Mouse (Mus musculus) heart, embryonic 10.5 days (tissue): ENCODE data around the gene Cramp1l. TPM values are rescaled to one million over a fixed set of nuclear protein-coding genes. Genes with fewer than 3 reads are reported as not detected.
"Not testable (repeated sequence)": the region's sequence is repeated elsewhere in the genome, so short reads cannot be mapped to it uniquely, and the experiment has no call there.

Experiments used
- DNase-seq: peaks from one replicate; pipeline ENCODE4 v3.0.0-alpha.2; 2017; ENCODE audit warnings: low spot score
- H3K27ac ChIP-seq: fragments of 300-500 bp; sonication (generic); 2 replicates; pipeline ENCODE4 v1.5.1; 2016; ENCODE audit warnings: mild to moderate bottlenecking
- H3K27me3 ChIP-seq: fragments of 300-500 bp; sonication (generic); 2 replicates; pipeline ENCODE4 v1.6.1; 2016; ENCODE audit warnings: mild to moderate bottlenecking; ENCODE audit not compliant: poor library complexity, insufficient read depth, severe bottlenecking
- H3K36me3 ChIP-seq: fragments of 300-500 bp; sonication (generic); 2 replicates; pipeline ENCODE4 v1.6.1; 2016; ENCODE audit warnings: mild to moderate bottlenecking, moderate library complexity
- H3K4me1 ChIP-seq: fragments of 300-500 bp; sonication (generic); 2 replicates; pipeline ENCODE4 v1.6.1; 2016; ENCODE audit warnings: mild to moderate bottlenecking
- H3K4me3 ChIP-seq: fragments of 300-500 bp; sonication (generic); 2 replicates; pipeline ENCODE4 v1.5.1; 2016; ENCODE audit warnings: mild to moderate bottlenecking, moderate library complexity
- H3K9me3 ChIP-seq: fragments of 300-500 bp; sonication (generic); 2 replicates; pipeline ENCODE4 v1.6.1; 2016; ENCODE audit warnings: mild to moderate bottlenecking, moderate library complexity
- WGBS: fragments of 180-500 bp; shearing (Covaris S2); methylation state at CpG from one replicate; pipeline ENCODE4 v1.1.7; 2016; 5-methylcytosine and 5-hydroxymethylcytosine counted together
- polyA plus RNA-seq: library from polyadenylated mRNA; unstranded; fragments of >200 nt; fragmentation: Nextera tagmentation; extraction: Ambion mirVana; gene quantifications from 2 replicates; pipeline ENCODE4 v1.2.1, GENCODE M21; 2016

Cramp1l gene
- polyA plus RNA-seq, 1 experiment from 2014 or later, result 7.2 TPM

GRCm38 (mm10) chr17:24943589-24943988 is 72.0 kb downstream of the Cramp1l start:
- H3K36me3 ChIP-seq, result peaks cover 64% of the 10 kb centered on the region
- H3K27me3 ChIP-seq, H3K27ac ChIP-seq, DNase-seq, H3K4me3 ChIP-seq, H3K9me3 ChIP-seq, H3K4me1 ChIP-seq: not testable (repeated sequence)
- WGBS, result 82% methylated on average over 1 of the region's 1 CpGs

DNA sequence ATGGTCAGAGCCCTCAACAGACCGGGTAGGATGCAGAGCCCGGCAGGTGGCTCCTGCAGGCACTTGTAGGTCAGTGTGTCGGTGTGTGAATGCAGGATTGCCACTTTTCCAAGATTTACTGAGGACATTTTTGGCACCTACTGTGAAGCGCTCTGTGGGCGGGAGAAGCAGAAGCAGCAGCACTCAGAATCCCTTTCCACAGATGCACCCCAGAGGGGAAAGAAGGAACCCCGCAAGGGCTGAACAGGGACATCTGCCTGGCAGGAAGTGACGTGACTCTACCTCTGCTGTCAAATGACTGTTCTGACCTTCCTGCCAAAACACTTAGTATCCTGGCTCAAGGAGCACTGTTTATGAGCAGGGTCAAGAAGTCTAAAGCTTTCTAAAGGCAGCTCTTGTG is 72.6 kb downstream of the Cramp1l start:
- DNase-seq, result no peak
- Histone ChIP-seq H3K27ac (no peak overlapping the region), H3K4me3 (no peak overlapping the region), H3K27me3 (no peaks in the 10 kb centered on the region), H3K4me1 (no peaks in the 10 kb centered on the region), H3K36me3 (peaks cover 58% of the 10 kb centered on the region), H3K9me3 (no peaks in the 10 kb centered on the region)
- 90% methylated on average over 7 of the region's 7 CpGs for WGBS

DNA sequence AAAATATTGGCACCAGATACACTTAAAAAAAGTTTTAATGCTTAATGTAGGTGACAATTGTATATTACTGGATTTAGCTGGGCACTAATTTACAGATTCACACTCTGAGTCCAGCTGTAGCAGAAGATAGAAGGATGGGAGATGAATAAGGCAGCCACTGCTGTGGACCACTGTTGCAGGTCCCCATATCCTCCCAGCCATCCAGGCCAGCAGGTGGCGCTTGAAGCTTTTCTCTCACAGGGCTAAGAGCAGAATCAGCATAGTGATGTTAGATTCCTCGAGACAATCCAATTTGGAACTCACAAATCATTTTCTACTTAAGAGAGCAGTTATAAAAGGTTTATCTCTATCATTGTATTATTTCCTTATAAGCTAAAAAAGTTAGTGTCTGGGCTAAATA is 73.1 kb downstream of the Cramp1l start:
- not testable (repeated sequence) for H3K9me3 ChIP-seq, H3K4me3 ChIP-seq, H3K27ac ChIP-seq, H3K27me3 ChIP-seq, H3K4me1 ChIP-seq, DNase-seq
- 25% methylated on average over 2 of the region's 2 CpGs for WGBS
- peaks cover 52% of the 10 kb centered on the region for H3K36me3 ChIP-seq

- H3K27ac ChIP-seq, result peak overlapping the region; percentile 86
- peaks cover 13% of the 10 kb centered on the region; the same call in 1 of the 2 replicates for H3K36me3 ChIP-seq
- peaks cover 18% of the 10 kb centered on the region for H3K4me1 ChIP-seq
- H3K9me3 ChIP-seq, result no peaks in the 10 kb centered on the region
- peak overlapping the region; percentile 85 for H3K4me3 ChIP-seq
- WGBS, result 41% methylated on average over 6 of the region's 6 CpGs
- no peaks in the 10 kb centered on the region for H3K27me3 ChIP-seq
- no peak for DNase-seq
Observed at GRCm38 (mm10) chr17:24937266-24937665, 78.3 kb downstream of the Cramp1l start.

DNA sequence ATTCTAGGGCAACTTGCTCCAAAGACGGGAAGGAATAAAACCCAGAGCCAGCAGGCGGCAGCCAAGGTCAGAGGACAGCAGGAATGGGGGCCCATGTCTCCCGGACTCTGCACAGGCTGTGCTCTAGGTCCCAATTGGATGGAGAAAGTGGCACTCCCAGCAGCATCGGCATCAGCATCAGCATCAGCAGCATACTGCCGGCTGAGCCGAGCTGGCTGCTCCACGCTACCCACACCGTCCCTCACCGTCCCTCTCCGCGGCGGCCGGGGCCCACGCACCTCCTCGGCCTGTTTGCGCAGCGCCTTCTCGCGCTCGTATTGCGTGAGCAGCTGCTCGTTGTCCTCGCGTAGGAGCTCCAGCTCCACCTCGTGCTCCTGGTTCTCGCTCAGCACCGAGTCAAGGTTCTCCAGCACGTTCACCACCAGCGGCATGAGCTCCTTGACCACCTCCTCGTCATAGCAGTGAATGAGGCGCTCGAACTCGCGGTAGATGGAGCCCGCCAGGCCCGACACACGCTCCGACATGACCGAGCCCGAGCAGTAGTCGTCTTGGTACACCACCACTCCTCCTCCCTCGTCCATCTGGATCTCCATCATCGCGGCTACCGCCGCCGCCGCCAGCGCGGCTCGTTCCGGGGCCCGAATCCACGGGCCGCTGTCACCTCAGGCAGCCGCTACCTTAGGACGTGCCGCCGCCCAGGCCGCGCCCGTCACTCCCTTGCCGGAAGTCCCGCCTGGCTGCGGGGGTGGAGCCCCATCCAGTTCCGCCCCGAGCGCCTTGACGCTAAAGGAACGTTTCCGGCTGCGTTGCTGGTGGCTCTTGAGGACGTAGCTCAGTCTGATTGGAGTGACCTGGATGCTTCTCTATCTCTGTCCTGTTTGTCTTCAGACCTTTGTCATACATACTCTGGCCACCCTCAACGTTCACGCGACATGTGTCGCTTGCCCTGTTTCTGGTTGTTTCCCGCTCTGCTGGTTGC is 79.0 kb downstream of the Cramp1l start, which contains the start of gene Mapk8ip3:
TSS of gene Mapk8ip3 (minus strand) at position 719 of the 979 bp plus-strand sequence.
- H3K27me3 ChIP-seq, result no peaks in the 10 kb centered on the region
- under 1% methylated on average over 78 of the region's 78 CpGs for WGBS
- H3K36me3 ChIP-seq, result peaks cover 17% of the 10 kb centered on the region
- peak within 1 kb of the TSS; percentile 86 for H3K27ac ChIP-seq
- peak within 1 kb of the TSS; percentile 85 for H3K4me3 ChIP-seq
- no peaks in the 10 kb centered on the region for H3K9me3 ChIP-seq
- peak; percentile 98 for DNase-seq
- peaks cover 18% of the 10 kb centered on the region for H3K4me1 ChIP-seq

GRCm38 (mm10) chr17:24935666-24936065 is 79.9 kb downstream of the Cramp1l start:
- Histone ChIP-seq H3K9me3 (no peaks in the 10 kb centered on the region), H3K27me3 (no peaks in the 10 kb centered on the region), H3K4me3 (peak overlapping the region; percentile 85), H3K36me3 (peaks cover 13% of the 10 kb centered on the region), H3K4me1 (peaks cover 18% of the 10 kb centered on the region), H3K27ac (peak overlapping the region; percentile 86)
- DNase-seq, result no peak

DNA sequence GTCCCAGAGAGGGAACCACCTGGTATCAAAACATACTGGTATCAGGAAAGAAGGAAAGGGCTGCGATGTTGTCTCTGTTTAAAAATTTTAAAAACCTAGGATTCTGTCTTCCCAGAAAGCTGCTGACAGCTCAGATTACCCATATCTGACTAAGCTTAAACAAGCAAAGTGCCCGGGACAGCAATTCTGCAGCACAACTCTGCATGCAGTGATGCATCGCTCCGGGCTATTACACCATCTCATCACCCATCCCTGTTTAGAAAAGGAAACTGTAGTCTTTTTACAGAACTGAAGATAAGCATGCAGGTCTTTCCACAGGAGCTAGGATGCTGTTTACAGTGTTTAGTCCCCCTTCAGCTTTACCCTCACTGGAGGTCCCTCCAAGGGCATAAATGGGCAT is 80.7 kb downstream of the Cramp1l start:
- Histone ChIP-seq H3K4me3 (peak overlapping the region; percentile 85), H3K9me3 (no peaks in the 10 kb centered on the region), H3K27ac (0 out of 2 replicates have a peak overlapping the region, but pooled peaks have one; percentile 31), H3K27me3 (no peaks in the 10 kb centered on the region), H3K36me3 (peaks cover 13% of the 10 kb centered on the region), H3K4me1 (peaks cover 18% of the 10 kb centered on the region)
- 40% methylated on average over 4 of the region's 4 CpGs for WGBS
- DNase-seq, result no peak

GRCm38 (mm10) chr17:24933163-24933562 is 82.4 kb downstream of the Cramp1l start:
- peaks cover 18% of the 10 kb centered on the region for H3K4me1 ChIP-seq
- DNase-seq, result no peak
- WGBS, result 87% methylated on average over 4 of the region's 4 CpGs
- H3K27me3 ChIP-seq, result no peaks in the 10 kb centered on the region
- H3K27ac ChIP-seq, result no peak overlapping the region
- no peaks in the 10 kb centered on the region for H3K9me3 ChIP-seq
- no peak overlapping the region for H3K4me3 ChIP-seq
- H3K36me3 ChIP-seq, result peaks cover 14% of the 10 kb centered on the region

DNA sequence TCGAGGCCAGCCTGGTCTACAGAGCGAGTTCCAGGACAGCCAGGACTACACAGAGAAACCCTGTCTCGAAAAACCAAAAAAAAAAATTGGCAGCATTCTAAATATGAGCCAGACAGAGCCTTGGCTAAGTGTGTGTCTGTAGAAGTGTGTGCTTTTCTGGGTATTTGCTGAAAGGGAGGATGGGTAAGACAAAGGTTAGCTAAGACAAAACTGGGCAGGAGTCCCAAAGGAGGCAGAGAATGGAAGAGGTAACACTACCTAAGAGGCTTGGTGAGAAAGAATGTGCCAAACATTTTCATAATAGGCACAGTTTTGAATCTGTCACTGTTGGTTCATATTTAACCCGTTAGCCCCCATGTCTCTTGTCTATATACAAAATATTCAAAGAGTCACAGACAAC is 83.2 kb downstream of the Cramp1l start:
- peaks cover 18% of the 10 kb centered on the region for H3K4me1 ChIP-seq
- 96% methylated on average over 4 of the region's 4 CpGs for WGBS
- DNase-seq, result no peak
- H3K27ac ChIP-seq, result no peak overlapping the region
- H3K4me3 ChIP-seq, result no peak overlapping the region
- no peaks in the 10 kb centered on the region for H3K27me3 ChIP-seq
- H3K36me3 ChIP-seq, result peaks cover 21% of the 10 kb centered on the region
- no peaks in the 10 kb centered on the region for H3K9me3 ChIP-seq

GRCm38 (mm10) chr17:24929506-24929905 is 86.1 kb downstream of the Cramp1l start:
- no peak overlapping the region for H3K27ac ChIP-seq
- no peaks in the 10 kb centered on the region for H3K9me3 ChIP-seq
- WGBS, result 82% methylated on average over 1 of the region's 1 CpGs
- no peak overlapping the region for H3K4me3 ChIP-seq
- peaks cover 50% of the 10 kb centered on the region for H3K36me3 ChIP-seq
- H3K27me3 ChIP-seq, result no peaks in the 10 kb centered on the region
- H3K4me1 ChIP-seq, result peaks cover 4% of the 10 kb centered on the region; the same call in 1 of the 2 replicates
- DNase-seq, result no peak

DNA sequence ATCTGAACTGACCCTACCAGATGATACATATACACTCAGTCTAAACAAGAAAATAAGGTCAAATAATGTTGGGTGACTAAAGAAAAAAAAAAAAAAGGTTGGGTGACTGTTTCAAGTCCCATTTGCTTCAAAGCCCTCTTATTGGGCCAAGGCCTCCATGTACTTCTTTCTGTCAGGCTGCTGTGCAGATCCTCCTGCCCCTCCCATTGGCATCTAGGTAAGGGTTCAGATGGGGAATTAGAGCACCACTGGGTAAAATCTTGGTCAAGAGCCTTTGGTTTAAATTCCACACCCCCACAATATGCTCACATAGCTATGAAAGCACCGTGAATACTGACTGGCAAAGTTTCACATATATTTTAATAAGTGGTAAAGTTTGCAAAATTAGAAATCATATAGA is 92.3 kb downstream of the Cramp1l start:
- 96% methylated on average over 1 of the region's 1 CpGs for WGBS
- no peak for DNase-seq
- Histone ChIP-seq H3K27me3 (no peaks in the 10 kb centered on the region), H3K4me1 (no peaks in the 10 kb centered on the region), H3K27ac (no peak overlapping the region), H3K9me3 (no peaks in the 10 kb centered on the region), H3K36me3 (peaks cover 100% of the 10 kb centered on the region), H3K4me3 (no peak overlapping the region)

DNA sequence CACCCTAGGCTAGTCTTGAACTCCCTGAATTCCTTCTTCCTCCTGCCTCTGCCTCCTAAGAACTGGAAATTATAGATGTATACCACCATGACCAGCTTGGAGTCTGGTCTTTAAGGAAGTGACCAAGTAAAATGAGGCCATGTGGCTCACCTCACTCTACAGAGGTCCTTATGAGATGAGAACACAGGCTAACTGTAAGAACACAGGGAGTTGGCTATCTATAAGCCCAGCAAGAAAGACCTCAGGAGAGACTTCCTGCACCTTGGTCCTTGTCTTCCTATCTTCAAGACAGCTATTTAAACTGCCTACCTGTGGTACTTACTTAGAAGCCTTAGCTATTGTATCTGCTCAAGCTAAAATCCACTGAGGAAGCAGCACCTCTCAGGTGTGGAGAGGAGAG is 101.6 kb downstream of the Cramp1l start:
- Histone ChIP-seq H3K4me1 (no peaks in the 10 kb centered on the region), H3K9me3 (no peaks in the 10 kb centered on the region), H3K36me3 (peaks cover 99% of the 10 kb centered on the region), H3K4me3 (no peak overlapping the region), H3K27ac (no peak overlapping the region), H3K27me3 (no peaks in the 10 kb centered on the region)
- no peak for DNase-seq
